Mouse (Mus musculus): ENCODE measurements around the gene Mdga1.
A peak's percentile ranks its signal among the peaks of the same experiment; 100 is the strongest.
"Not testable (repeated sequence)": the region's sequence is repeated elsewhere in the genome, so short reads cannot be mapped to it uniquely, and the experiment has no call there.

The Mdga1 gene

DNA sequence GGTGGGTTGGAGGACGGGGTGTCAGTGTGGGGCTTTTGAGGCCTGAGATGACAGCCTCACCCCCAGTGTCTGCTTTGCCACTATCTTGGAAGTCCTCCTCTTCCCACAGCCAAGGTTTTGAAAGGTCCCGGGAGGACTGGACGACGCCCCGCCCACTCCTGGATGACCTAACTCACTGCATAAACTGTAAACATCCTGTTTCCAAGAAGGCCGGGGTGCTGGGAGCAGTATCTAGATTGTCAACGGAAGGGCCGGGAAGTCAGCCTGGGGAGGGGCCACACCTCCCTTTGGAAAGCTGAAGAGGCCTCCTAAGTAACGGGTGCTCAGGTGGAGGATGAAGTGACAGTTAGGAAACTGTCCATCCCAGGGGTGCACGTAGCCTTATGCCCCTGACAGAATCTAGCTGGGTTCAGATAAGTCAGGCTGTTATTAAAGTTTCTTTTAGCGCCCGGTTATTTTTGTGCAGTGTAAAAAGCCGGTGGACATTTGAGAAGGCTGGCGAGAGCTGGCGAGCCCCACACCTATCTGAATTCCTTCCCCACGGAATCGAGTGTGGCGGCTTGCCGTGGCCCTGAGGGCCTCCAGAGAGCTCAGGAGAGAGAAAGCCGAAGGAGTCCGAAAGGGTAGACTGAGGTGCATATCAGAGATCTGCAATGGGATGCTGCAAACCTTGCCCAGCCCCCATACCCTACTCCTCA, 170.3 kb downstream of the Mdga1 start:
- no peak for DNase-seq (ENCODE audit: low read depth, low spot score)

DNA sequence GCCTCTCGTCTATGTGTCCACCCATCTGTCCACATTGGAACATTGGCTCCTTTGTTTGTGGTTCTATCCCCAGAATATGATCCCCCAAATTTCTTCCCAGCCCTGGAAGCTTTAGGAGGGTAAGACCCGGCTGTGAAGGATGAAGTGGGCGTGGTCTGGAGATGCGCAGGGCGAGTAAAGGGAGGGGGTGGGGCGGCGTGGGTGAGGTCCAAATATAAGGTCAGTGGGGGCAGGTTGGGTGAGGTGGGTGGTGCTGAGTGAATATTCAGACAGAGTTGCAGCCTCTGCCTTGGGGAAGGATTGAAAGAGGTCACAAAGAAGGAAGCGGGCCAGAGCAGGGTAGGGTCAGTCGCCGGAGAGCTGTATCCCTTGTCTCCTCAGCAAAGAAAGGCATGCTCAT, 171.7 kb downstream of the Mdga1 start:
- no peak for DNase-seq (ENCODE audit: low read depth, low spot score)

DNA sequence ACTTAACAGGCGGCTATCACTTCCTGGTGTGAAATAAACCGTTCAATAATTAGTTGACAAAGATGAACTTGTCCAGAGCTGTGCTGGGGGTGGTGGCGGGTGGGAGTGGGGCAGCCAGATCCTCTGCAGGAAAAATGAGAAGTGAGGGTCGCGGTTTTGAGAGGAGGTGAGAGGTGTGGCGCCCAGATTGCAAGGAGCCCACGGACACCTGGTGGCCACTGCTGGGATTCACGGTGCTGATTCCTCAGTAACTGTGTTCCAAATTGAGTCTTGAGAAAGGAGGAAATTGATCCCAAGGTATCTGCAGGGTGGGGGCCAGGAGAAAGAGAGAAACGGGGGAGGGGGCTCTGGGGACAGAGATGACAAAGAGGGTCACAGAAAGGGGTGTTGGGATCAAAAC, 173.1 kb downstream of the Mdga1 start:
- no peak for DNase-seq (ENCODE audit: low read depth, low spot score)

DNA sequence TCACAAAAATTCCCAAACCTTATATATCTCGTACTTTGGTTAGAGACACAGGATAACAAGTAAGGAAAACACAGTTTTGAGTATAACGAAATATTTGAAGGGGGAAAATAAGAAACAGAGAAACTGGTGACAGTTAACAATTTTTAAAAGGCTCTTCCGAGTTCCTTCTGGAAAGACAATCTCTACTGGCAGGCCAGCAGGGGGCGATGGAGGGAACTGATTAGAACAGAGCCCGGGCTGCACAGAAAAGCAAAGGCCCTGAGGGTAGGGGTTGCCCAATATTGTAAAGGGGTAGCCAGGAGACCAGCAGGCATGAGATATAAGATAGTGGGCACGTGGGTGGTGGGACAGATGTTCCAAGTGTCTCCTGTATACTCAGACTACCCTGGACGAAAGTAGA, 173.8 kb downstream of the Mdga1 start:
- peak; percentile 38 for DNase-seq (ENCODE audit: low read depth, low spot score)

DNA sequence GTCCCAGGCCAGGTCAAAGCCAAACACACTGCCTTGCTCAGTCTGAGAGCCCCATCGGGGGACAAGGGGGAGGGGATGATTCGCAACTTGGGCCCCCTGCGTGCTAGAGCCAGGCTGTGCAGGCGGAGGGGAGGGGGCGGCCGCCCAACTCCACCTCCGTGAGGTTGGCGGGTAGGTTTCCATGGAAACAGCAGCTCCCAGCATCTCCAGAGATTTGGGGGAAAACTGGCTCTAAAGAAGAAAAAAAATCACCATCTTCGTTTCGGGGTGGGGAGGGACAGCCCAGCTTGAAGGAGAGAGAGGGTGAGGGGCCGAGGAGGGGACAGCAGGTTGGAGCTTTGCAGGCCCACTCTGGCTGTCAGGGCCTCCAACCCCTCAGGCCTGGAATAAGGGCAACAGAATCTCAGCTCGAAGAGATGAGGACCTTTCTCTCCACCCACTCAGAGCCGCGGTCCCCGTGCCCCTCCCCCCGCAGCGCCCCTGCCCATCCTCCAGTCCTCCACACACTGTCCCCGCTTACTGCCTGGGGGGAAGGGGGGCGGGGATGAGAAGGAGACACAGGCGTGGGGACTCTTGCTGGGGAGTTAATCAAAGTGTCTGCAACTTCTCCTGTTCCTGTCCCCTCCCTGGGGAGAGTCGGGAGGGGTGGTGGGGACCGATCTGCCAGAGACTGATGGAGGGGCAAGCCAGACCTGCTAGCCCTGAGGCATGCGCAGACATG, 174.7 kb downstream of the Mdga1 start:
- DNase-seq (ENCODE audit: low read depth, low spot score): no peak

DNA sequence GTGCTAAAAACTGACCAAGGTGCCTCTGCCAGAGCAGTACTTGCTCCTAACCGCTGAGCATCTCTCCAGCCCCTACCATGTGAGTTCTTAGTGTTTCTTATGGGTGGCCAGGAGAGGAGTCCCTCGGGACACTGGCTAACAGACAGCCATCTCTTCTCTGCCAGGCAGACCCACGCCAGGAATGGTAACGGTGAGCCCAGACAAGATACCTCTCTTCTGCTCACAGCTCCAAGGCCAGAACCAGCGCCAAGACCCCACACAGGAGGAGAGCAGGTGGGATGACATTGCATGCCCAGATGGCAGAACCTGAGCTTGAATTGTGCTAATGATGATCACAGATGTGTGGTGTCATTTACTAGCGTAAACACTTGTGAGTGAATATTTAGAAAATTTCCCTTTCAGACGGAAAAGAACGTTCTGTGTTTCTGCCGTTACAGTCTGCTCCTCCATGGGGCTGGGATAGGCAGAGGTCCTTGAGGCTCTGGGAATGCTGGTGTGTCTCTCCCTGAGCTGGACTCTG, 178.3 kb downstream of the Mdga1 start:
- DNase-seq (ENCODE audit: low read depth, low spot score): no peak

DNA sequence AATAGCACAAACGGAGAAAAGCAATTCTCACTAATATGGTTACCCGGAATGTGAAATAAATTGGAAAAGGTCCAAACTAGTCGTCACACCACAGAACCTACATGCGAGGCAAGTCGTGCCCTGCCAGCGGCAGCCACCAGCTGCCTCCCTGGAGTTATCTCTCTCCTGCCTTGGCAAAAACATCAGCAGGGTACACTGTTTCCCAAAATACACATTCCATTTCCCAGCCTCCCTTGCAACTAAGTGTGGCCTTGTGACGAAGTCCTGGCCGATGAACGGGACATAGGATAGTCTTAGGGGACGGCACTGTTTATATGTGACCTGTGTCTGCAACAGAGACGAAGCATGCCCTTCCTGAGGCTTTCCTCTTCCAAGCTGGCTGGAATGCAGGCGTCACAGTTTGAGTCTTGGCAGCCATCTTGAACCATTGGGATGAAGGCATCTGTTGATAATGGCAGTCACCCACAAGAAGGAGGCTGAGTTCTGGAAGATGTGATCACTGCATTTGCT, 179.6 kb downstream of the Mdga1 start:
- no peak for DNase-seq (ENCODE audit: low read depth, low spot score)

DNA sequence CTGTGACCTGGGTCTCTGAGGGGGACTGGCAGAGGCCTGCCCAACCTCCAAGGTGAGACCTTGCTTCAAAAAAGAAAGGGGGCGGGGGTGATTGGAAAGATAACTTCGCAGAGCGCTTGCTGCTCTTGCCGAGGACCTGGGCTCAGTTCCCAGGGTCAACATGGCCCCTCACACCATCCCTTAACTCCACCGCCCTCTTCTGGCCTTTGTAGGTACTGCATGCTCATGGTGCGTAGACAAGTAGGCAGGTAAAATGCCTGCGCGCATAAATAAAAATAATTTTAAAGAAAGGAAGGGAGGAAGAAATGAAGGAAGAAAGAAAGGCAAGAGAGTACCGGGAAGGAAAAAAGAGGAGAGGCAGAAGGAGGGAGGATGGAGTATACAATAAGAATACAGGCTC, 180.2 kb downstream of the Mdga1 start:
- DNase-seq (ENCODE audit: low read depth, low spot score): no peak

DNA sequence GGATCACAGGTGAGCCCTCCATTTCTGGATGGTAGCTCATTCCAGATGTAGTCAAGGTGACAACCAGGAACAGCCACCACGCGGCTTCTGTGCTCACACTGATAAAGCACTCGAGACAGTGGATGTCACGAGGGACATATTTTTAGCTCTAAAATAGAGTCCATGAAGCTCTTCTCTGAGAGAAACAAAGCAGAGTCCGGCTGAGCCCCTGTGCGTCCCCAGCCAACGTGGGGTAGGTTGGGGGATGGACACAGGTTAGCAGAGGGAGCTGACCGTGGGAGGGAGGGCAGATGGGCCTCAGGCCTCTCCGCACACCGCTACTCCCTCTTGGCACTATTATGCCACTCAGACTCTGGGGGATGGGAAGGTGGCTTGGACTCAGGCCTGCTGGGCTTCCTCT, 181.3 kb downstream of the Mdga1 start:
- DNase-seq (ENCODE audit: low read depth, low spot score): no peak

DNA sequence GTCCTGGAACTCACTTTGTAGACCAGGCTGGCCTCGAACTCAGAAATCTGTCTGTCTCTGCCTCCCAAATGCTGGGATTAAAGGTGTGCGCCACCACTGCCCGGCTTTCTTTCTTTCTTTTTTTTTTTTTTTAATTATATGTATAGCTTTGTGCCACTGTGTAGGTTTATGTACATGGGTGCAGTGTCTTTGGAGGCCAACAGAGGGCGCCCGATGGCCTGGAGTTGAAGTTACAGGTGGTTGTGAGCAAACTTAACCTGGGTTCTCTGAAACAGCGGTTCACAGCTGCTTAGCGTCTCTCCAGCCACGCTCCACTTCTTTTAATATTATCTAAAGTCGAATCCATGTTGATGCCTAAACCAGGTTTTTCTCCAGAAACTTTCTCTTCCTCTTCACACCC, 185.1 kb downstream of the Mdga1 start:
- no peak for DNase-seq (ENCODE audit: low read depth, low spot score)

DNA sequence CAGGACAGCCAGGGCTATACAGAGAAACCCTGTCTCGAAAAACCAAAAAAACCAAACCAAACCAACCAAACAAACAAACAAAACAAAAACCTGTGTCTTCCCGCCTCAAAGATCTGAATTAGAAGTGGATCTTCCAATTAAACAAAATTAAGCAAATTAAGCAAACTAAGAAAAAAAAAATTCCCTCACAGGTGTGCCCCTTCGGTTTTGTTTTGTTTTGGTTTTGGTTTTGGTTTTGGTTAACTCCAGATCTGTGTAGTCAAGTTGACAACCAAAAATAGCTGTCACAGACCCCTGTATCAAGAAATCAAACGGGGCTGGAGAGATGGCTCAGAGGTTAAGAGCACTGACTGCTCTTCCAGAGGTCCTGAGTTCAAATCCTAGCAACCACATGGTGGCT, 188.4 kb downstream of the Mdga1 start:
- DNase-seq (ENCODE audit: low read depth, low spot score): not testable (repeated sequence)

DNA sequence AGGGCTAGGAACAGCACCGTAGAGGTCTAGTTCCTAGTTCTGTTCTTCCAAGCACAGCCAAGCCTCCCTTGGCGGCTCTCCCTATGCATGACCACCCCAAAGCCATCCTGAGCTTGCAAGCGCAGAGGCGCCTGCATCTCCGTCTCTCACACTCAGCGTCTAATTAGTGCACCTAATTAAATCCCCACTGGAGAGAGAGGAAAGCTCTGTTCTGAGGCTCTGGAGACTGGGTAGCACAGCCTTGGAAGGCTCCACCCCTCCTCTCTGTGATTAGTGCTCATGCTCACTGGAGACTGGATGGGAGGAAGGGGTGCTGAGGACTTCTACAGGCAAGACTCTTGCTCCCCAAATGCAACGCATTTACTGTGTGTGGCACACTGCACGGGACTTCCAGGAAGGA, 191.9 kb downstream of the Mdga1 start:
- DNase-seq (ENCODE audit: low read depth, low spot score): no peak

All from retina, adult 2 months (tissue).